Mouse (Mus musculus) thymus, postnatal 36 days (tissue): Measurements from ENCODE around the gene E2f3.

Source experiments
- DNase-seq, 2 experiments: peaks; one replicate each; pipeline ENCODE4 v3.0.0; 2022; ENCODE audit warnings: mixed read lengths in 2 of 2

The E2f3 gene

DNA sequence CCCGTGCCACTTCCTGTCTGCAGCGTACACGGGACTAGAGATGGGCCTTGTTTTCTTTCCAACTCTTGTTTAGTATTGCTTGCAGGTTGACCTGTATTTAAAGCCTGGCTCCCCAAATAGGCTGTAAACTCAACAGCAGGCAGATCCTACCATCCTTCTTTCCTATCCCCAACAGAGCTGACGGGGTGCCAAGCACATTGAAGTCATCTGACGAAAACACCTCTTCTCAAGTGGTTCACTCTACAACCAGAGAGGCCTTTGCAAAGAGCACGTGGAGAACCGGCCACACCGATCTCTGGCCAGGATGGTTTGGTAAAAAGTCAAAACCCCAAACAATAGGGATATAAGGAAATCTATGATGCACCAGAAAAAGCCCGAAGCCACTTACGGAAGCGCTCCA lies 8.5 kb downstream of the E2f3 start:
- DNase-seq, result no peak

DNA sequence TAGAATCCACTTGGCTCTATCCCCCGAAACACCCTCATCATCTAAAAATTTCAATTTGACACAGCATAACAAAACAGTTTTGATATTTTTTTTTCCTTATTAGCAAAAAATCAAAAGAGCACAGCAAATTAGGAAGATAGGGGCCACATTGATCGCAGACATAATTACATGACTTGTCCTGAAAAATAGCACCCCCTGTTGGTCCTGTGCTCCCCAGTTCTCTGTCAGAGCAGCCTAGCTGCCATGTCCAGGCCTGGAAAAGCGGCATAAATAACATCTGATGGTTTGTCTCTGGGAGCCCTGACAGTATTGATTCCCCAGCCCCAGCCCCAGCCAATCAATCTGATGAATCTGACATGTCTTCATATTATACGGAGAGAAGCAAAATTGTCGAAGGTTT lies 11.8 kb downstream of the E2f3 start:
- no peak for DNase-seq

DNA sequence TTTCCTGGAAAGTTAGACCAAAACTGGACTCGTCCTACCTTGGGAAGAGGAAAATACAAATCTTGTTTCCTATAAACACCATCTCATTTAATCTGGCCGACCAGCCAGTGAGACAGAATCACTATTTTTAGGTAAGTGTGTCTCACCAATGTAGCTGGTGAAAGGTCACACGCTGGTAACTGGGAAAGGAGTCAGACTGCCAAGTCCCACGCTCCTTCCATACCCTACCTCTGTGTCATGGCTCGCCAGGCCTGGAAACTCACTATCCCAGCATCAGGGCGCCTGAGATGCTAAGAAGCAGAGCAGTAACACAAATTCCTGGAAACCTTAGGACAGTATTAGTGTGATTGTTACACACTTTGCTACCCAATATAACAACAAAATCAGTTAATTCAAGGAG lies 12.3 kb downstream of the E2f3 start:
- no peak for DNase-seq

DNA sequence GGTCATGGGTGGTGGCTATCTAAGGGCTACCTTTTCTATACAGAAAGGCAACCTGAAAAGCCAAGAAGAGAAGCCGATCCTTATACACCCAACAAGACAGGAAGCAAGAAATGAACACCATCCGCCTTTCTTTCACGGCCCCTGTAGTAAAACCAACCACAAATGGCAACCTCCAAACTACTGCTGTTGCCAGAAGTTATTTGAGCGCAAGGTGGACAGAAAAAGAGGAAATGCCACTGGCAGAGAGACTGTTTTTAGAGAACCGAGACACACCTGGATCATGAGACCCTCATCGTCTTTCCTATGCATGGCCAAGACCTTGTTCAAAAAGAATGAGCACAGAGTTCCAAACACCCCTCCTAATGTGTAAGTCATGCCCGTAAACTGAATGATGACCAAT lies 15.5 kb downstream of the E2f3 start:
- no peak for DNase-seq

DNA sequence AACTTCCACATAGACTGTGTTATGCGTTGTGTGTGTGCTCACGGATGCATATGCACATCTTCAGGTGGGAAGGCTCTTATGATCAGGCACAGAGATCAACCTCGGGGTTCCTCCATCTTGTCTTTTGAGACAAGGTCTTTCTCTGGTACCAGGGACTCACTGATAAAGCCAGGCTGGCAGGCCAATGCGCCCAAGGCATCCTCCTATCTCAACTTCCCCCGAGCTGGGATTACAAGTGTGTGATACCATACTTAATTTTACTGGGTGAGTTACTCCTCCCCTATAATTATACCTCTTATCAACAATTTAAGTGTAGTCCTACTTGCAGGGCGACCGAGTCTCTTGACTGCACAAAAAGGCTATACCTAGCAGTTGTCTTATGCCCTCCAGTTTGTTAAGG lies 17.2 kb downstream of the E2f3 start:
- no peak for DNase-seq

DNA sequence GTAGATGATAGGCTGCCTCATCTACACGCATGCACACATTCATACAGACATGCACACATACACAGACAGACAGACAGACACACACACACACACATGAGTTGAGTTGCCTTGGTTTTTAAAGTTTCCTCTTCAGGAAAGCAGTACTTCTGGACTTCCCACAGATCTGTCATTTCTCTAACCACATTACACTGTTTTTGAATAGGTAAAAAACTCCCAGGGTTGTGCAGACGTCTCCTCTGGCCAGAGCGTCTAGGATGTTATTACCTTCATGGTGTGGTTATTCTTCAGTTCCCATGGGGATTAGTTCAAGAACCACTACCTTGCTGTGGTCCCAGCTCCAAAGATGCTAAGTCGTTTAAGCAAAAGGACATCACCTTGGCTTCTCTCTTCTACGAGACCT lies 18.5 kb downstream of the E2f3 start:
- DNase-seq, result no peak

DNA sequence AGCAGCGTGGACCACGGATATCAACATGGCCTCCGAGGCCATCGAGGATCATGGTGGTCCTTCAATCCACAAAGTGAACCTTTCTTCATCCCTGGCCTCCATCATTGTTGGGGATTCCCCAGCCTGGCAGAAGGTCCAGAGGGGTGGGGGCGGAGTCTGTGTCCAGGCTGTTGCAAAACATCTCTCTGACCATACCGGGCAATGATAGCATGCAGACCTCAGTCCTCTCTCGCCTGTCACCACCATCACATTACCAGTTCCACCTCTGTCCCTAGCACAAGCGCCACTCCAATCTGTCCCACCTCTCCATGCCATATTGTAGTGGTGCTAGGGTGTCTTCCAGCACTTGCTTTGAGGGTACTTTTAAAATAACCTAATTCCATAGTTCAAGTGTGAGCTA lies 18.9 kb downstream of the E2f3 start:
- DNase-seq, result no peak

DNA sequence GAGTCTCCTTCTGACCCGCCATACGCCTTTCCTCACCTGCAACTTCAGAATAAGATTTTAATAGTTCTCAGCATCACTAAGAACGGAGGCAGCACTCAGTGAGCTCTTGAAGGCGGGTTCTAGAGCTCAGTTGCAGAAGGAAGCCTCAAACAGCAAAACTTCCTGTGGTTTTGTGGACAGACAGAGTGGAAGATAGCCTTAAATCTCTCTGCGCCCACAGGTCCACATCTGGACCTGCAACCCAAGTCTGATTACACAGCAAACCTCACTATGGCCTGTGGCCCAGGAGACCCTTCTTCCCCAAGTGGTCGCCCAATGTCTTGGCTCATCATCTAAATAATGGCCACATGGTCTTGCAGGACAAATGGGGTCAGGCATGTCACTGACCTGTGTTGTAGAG lies 21.8 kb downstream of the E2f3 start:
- DNase-seq, result no peak

DNA sequence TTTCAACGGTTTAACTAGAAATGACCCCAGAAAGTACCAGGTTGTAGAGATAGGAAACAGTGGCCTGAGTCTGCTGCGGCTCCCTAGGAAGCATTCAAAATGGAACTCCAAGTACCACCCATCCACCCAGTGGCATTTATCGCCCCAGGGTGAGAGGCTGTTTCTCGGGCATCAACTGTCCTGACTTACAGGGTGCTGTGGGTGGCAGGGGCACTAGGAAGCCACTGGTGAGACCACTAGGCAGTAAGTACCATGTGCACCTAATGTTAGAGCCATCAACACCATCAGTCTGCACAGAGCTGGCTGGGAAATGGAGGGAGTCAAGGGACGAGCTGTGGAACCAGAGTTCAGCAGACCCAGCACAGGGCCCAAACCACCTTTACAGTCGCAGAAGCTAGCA lies 25.4 kb downstream of the E2f3 start:
- no peak for DNase-seq

DNA sequence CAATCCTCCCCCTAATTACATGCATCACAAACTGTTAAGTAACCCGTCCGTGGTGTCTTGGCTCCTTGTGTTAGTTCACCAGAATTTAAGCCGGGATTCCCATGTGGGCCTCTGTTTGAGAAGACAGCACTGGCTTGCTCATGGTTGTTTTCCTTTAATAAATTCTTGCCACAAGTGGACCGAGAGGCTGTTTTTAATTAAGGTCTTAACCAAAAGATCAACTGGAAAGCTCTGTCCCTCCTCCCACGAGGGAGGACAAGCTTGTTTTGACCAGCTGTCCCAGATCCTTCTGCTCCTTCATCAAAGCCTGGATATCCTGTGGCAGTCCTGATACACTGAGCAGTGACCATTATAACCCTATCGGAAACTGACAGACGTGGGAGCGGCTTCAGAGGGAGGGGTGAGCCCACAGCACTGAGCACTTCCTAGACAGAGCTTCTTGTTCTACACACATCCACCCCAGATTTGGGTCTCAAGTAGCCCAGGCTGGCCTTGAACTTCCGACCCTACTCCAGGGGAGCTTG lies 28.1 kb downstream of the E2f3 start:
- DNase-seq, result no peak

DNA sequence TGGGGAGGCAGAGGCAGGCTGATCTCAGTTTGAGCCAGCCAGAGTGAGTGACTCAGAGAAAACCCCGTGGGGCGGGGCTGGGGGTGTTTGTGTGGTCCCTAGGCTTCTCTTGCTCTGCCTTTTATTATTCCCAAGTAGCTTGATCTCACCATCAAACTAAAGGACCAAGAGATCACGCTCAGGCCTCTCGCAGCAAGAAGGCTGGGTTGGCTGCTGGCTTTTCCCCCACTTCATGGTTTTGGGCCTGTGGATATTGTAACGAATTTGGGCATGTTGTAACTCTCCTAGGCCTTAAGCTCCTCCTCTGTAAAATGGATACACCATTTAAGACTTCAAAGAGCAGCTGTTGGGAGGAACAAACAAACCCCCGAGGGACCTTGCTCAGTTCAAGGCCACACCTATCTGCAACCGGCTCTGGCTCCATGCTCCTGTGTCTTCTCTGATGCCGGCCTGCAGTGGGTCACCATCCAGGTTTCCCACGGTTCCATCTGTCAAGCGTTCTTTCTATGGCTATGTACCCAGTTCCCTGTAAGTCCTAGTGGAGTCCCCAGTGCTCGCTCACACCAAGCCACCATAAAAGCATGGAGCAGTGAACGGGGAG lies 28.9 kb downstream of the E2f3 start:
- no peak for DNase-seq

DNA sequence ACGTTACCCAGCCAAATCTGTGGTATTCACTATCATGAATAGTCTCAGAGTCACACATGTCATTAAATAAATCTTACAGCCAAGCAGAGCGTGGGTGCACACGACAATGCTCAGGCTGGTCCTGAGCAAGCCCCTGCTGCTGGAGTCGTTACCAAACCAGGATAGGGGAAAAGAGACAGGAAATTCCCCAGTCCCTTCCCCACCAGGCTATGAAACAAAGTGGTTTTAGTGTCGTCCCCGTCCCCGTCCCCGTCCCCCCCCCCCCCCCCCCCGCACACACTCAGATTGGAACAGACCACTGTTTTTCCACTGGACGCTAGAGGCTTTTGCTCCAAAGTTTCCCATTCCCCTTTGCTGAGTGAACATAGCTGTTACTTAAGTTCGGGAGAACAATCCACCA lies 30.6 kb downstream of the E2f3 start:
- DNase-seq, result no peak

DNA sequence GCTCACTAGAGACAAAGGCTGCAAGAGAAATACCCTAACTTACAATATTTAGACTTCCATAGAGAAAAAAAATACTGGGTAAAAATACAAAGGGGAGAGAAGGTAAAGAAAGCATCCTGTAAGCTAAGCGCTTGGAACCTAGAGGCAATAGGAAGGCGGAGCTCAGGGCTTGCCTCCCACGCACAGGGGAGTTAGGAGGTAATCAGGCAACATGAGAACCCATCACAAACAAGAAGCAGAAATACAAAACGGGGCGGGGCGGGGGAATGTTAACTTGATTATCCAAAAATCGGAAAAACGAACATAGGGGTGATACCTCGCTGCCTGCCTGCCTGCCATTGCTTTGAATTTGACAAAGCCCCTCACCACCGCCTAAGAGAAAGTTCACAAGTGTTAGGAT lies 31.1 kb downstream of the E2f3 start:
- no peak for DNase-seq

DNA sequence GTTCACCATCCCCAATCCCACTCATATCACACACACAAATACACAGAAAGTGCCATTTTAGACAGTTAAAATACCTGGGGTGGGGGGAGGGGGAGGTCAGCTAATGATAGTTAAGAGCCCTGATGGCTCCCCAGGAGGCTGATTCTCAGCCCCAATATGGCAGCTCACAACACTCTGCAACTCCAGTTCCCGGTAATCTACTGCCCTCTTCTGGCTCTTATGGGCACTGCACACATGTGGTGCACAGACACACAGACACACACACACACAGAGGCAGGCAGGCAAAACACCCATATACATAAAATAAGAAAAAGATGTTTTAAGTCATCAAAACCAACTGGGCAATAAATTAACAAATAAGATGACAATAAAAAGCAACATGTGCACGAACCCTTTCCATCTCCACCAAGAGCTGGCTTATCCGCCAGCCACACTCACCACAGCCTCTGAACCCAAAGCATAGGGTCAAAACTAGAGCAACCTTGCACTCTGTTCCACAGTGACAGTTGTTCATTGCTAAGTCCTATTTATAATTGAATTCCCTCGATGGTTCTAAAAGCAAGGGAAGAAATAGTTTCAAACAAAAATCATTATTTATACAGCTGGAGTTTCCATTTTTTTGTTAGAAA lies 32.3 kb downstream of the E2f3 start:
- DNase-seq, result no peak

DNA sequence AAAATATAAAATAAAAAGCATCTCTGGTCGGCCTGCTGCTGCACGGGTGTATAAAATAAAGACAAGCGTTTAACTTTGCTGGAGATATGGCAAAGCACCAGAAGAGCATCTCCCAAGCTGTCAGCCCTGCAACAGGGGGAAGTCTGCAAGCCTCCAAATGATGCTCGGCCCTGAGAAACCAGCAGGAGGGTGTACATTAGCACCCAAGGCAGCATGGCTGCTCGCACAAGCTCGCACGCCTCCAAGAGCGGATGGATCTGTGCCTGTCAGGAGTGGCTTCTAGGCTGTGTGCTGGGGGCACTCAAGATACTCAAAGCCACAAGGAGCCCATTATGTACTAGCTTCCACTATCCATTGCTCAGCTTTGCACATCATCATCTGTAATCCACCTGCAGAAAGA lies 39.8 kb downstream of the E2f3 start:
- no peak for DNase-seq

DNA sequence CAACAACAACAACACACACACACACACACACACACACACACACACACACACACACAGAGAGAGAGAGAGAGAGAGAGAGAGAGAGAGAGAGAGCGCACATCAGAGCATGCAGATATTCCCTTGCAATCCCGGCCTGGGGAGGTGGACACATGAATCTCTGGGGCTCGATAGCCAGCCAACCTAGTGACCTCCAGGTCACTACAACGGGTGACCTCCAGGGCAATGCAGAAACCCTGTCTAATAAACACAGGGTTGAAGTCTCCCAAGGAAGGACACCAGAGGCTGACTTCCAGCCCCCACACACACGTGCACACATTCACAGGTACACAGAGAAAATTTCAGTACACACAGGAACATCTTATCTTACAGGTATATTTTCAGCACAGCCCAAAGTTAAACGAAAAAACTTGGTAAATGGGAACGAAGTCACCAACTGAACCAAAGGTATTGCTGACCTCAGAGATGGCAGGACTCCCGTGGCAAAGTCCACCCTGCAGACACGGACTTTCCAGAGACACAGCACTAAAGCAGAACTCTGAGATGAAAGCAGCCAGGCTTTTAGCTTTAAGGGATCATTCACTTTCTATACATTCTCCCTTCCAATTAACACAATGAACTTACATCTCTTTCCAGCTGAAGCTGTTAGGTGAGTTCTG lies 40.8 kb downstream of the E2f3 start:
- no peak for DNase-seq

DNA sequence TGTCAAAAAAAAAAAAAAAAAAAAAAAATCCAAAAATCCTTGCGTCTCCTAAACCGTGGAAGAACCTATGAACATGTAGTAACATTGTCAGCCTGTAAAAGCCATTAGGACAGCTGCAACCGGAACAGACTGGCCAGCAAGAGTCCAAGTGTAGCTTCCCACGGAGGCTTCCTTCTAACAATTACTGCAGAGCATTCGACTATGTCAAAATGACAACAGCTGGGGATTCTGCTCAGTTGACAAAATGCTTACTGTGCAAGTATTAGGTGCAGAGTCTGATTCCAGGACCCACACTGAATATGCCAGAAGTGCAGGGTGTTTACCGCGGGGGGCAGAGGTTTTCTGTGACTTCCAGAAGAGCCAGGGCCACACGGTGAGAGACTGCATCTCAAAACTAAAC lies 41.4 kb downstream of the E2f3 start:
- DNase-seq, result no peak

DNA sequence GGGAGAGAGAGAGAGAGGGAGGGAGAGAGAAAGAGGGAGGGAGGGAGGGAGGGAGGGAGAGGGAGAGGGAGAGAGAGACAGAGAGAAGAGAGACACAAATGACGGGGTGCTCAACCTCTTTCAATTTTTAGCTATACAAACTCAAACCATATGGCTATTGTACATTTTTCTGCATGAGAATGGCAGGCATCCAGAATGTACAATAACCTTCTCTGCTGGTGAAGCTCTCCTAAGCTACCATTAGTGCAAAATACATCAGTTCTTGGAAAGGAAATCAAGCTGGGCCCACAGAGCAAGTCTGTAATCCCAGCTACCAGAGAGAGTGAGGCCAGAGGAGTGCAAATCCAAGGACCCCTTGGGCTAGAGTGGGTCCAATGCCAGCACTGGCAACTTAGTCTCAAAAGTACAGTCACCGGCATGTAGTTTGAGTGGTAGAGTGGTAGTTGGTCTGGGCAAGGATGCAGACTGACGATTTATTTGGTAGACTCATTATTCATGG lies 42.3 kb downstream of the E2f3 start:
- DNase-seq, result no peak

DNA sequence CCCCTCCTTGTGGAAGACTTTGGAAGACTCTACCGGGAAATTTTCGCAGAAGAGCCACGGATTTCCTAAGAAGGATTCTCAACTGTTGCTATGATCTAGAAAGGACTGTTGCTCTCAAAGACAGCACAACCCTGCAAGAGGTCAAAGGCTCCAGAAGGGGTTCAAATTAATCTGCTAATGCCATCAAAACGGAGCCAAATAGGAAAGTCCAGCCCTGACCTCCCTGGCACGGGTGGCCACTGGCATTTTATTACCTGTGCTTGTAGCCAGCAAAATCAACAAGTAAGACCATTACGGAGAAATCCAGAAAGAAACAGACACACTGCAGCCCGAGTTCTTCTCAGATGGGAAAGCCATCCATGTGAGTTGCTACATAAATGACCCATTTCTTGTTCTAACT lies 45.8 kb downstream of the E2f3 start:
- no peak for DNase-seq

DNA sequence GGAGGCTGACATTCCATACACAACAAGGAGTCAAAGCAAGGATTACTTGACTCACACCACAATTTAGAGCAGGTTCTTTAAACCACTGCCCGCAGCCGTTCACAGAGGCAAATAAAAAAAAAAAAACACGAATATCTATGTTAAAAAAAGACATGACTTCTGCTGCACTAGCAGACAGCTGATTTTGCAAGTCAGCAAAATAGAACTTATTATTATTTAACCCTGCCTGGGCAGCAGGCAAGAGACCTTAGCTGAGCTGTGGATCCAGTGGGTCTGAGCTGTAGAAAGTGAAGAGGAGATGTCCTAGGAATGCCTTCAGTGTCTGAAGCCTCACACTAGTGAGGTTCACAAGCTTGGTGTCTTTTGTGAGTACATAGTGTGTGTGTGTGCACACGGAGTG lies 46.5 kb downstream of the E2f3 start:
- no peak for DNase-seq

DNA sequence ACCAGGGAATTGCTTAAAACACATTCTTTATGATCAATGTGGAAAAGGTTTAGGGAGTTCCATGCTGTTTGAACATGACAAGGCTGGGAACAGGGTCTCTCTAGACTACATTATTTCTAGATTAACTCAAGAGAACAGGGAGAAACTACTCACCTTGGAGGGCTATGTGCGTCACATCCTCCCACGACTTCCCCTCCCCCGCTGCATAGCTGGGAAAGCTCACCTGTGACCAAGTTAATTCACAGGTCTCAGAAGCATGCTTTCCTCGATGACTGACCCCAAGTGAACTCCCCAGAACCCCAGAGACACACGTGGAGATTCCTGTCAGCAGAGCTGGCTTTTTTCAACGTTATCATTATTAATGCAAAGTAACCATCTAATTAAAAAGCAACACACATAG lies 47.1 kb downstream of the E2f3 start:
- no peak for DNase-seq

DNA sequence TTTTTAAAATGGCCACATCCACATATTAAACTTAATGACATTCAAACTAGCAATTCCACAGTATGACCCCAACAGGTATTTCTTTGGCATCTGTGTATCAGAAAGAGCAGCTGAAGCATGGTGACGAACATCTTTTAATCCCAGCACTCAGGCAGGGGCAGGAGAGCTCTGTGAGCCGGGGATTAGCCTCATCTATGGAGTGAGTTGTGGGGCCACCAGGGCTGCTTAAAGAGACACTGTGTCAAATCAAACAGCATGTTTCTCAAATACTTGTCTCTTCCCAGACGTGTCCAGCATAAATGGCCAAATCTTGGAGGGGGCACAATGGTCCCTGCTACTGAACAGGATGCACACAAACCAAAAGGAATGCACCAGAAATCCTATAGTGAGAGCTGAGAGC lies 59.7 kb downstream of the E2f3 start:
- no peak for DNase-seq

DNA sequence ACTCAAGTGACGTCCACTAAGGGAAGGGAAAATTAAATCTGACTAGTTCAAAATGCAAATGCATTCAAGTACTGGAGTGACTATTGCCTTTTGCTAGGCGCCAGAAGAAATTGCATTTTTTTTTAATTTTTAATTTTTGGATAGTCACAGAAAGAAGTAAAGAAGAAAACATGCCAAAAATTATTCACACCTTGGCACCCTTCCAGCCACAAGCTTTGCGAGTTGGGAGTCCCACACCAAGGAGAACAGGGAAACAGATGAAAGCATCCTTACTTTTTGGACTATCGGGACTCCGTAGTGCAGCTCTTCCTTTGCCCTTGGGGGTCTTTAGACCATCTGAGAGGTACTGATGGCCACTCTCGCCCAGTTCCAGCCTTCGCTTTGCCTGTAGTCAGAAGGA lies 66.0 kb downstream of the E2f3 start:
- DNase-seq, result no peak

DNA sequence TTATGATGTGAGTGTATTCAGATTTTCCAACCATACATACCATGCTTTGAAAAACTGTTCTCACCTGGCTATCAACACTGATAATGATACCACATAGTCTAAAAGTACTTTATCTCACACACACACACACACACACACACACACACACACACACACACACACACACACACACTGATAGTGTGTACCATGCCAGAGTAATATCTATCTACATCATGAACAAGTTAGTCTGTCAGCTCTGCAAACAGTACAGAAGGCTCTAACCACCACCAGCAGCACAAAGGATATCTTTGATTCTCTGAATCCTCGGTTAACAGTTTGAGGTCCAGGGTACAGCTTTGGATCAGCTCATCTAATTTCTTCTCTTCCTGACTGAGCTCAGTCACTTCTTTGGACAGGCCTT lies 69.3 kb downstream of the E2f3 start:
- no peak for DNase-seq

DNA sequence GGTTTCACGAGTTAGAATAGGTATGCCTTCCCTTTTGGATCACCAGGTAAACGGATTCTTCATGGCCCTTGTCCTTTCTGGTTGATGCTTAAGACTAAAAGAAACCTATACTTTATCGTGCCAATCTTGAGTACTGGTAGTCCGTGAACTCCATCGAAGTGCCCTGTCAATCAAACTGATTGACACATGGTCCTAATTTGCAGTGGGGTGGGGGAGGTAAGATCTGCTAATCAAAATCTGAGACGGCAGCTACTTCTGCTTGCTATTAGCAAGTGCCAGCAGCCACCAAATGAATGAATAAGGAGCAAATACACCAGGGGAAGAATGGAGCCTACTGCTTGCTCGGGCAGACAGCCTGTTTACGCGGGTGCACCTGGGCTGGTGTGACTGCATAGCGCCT lies 72.3 kb downstream of the E2f3 start:
- no peak for DNase-seq
